Mouse (Mus musculus) gastrocnemius, postnatal 14 days (tissue): ENCODE measurements around the gene Alpk1. TPM values are rescaled to one million over a fixed set of nuclear protein-coding genes. Genes with fewer than 3 reads are reported as not detected.

Source experiments
- DNase-seq: peaks from one replicate; pipeline ENCODE4 v3.0.0; 2021; ENCODE audit warnings: mixed read lengths
- intact Hi-C: fragments of 180-260 bp; cut with DNase I; formaldehyde crosslinking; loops from one replicate; pipeline ENCODE4 v1.15.1; 2025; ENCODE audit warnings: low total_unique reads
- total RNA-seq, 2 experiments: library from RNA; stranded (reverse); gene quantifications; 2 replicates each; pipeline ENCODE4 v1.2.3; 2021

Alpk1 gene
- total RNA-seq, 2 experiments from 2014 or later: 0.93 to 1.7 TPM

DNA sequence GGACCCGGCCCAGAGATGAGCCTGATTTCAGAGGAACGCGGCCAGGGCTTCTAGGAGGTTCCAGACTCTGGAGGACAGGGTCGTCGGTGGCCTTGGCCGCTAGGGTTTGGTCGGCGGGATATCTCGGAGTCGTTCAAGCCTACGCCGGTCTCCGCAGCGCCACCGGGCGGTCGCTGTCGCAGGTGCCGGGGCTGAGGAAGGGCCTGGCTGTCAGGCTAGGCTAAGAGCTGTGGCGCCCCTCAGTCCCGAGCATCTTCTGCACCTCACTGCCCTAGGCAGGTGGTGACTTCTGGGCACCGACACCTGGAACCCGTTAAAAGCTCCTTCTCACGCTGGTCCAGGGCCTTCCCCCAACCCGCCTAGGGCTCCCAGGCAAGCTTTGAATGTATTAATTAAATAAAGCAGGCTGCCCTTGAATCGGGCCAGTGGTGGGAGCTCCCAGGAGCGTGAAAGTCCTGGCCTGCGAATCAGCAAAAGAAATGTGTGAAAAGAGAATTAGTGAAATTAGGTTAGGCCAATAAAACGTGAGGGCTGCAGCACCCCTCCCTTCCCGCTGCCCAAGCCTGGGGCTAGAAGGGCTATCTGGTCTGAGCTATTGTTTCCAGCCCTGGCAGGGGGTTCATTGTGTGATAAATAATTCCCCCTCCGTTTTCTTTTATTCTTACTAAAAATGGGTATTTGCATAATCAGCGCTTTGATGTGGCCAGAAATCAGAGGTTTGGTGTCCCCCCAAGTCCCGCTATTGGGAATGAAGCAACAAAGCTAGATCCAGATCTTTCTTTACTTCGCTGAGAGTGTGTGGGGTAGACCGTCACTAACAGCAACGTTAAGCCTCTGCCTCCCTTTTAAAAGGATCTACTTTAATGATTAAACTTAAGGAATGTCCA lies 140.2 kb downstream of the Alpk1 start:
- intact Hi-C loops: no loop called here
- peak; percentile 40 for DNase-seq

DNA sequence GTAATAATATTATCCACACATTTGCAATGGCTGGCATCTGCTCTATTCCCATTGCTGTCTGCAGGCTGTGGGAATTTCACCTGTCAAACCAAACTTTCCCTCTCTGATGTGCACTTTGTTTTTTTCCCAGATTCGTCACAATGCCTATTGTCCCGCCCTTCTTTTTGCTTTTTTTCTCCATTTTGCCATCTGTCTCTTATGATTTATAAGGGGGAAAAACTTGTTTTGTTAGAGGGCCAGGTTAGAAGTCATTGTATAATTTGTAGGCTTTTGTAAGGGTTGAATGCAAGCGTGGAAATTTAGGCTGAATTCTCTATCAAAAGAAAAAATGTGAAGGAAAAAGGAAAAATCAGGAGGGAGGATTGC lies 145.4 kb downstream of the Alpk1 start:
- intact Hi-C loops: loop anchor here (5.0 kb wide), 1 partner anchor 312 kb away; no protein-coding TSS in a partner anchor
- DNase-seq: no peak

DNA sequence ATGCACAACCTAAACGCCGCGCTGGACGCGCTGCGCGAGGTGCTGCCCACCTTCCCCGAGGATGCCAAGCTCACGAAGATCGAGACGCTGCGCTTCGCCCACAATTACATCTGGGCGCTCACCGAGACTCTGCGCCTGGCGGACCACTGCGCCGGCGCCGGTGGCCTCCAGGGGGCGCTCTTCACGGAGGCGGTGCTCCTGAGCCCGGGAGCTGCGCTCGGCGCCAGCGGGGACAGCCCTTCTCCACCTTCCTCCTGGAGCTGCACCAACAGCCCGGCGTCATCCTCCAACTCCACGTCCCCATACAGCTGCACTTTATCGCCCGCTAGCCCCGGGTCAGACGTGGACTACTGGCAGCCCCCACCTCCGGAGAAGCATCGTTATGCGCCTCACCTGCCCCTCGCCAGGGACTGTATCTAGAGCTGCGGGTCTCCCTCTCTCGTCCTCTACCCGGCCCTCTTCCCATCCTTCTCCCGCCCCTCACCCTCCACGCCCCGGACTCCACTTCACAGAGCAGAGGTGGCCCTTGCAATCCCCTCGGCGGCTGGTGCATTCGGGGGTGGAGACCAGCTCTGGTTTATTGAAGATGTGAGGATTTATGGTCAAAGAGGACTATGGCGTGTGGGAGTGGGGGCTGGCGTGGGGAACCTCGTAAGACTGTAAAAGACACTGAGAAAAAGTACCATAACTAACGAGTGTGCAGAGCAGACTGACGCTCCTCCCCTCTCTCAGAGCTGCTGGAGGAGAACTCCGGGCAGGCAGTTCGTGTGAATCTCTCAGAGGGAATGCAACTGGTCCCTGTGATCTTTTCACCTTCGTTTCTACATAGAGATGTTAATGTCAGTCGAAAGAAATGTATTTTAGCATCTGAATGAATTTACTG lies 146.0 kb downstream of the Alpk1 start:
- intact Hi-C loops: loop anchor here (5.0 kb wide), 1 partner anchor 313 kb away; no protein-coding TSS in a partner anchor
- DNase-seq: peak; percentile 65

DNA sequence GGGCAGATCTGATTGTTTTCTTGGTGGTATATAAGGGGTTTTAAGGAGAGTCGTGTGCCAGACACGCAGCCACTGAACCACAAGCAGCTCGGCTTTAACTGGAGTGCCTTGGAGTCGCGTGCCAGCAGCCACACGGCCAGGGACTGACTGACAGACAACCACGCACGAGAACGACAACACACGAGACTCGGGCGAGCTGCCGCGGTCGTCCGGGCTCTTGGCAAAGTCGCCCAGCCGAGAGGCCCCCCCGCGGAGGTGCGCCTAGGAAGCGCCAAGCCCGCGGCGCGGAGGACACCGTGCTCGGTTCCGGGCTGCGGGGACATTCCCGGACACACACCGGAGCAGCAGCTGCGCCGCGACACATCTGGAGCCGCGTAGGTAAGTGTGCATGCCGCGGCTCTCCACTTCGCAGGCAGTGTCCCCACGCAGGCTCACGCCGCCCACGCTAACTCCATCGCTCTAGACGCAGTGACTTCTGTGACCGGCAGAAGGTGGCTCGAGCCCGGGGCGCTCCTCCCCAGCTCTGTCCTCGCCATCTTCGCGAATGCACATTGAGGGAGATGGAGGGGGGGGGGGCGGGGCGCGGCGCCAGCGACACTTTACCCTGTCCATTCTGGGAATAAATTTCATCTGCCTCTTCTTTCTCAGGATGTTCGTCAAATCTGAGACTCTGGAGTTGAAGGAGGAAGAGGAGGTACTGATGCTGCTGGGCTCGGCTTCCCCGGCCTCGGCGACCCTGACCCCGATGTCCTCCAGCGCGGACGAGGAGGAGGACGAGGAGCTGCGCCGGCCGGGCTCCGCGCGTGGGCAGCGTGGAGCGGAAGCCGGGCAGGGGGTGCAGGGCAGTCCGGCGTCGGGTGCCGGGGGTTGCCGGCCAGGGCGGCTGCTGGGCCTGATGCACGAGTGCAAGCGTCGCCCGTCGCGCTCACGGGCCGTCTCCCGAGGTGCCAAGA lies 147.0 kb downstream of the Alpk1 start, which contains the start of gene Neurog2:
Gene Neurog2, plus strand, starts transcription at position 56 of the 953 bp plus-strand sequence.
- no peak for DNase-seq
- intact Hi-C loops: loop anchor here (5.0 kb wide), 1 partner anchor 314 kb away; no protein-coding TSS in a partner anchor

- intact Hi-C loops: loop anchor here (5.0 kb wide), 1 partner anchor 315 kb away; no protein-coding TSS in a partner anchor
- no peak for DNase-seq
These were observed 147.8 kb downstream of the Alpk1 start for GRCm38 (mm10) chr3:127632531-127632930.

GRCm38 (mm10) chr3:127631582-127631981 lies 148.7 kb downstream of the Alpk1 start:
- no peak for DNase-seq
- intact Hi-C loops: loop anchor here (5.0 kb wide), 1 partner anchor 316 kb away; no protein-coding TSS in a partner anchor

DNA sequence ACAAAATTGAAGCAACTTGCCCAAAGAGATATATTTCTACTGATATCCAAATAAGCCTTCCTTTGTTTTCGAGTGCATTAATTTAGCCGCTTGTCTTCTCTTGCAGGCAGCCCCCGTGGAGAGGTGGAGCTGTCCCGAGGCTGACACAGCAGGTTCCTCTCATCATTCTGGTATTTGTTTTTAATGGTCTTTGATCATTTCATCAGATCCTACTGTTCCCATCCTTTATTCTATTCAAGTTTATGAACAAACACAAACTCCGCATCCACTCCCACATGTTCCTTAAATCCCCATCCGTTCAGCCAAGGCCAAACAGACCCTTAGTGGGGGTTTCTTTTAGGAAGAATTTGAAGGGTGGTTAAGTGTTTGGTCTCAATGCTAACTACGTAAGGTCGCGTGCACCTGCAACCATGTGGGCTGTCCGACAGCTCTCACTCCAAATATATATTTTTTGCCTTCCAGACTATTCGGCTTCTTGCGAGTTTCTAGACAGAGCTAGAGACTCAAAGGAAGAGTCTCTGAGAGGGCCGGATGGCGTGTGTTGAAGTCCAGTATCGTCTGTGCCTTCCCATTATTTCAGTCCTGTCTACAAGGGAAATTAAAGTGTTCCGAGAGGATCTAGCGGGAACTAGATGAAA lies 149.5 kb downstream of the Alpk1 start:
- intact Hi-C loops: loop anchor here (5.0 kb wide), 1 partner anchor 316 kb away; no protein-coding TSS in a partner anchor

GRCm38 (mm10) chr3:127630190-127630589 lies 150.1 kb downstream of the Alpk1 start:
- intact Hi-C loops: loop anchor here (5.0 kb wide), 1 partner anchor 317 kb away; no protein-coding TSS in a partner anchor
- DNase-seq: no peak

More for the DNA sequence above, 149.5 kb downstream of the Alpk1 start:
- no peak for DNase-seq

- intact Hi-C loops: loop anchor here (5.0 kb wide), 1 partner anchor 129 kb away; no protein-coding TSS in a partner anchor
These were observed 151.8 kb downstream of the Alpk1 start for GRCm38 (mm10) chr3:127628311-127629184.

GRCm38 (mm10) chr3:127627956-127628310 lies 152.4 kb downstream of the Alpk1 start:
- intact Hi-C loops: loop anchor here (5.0 kb wide), 1 partner anchor 129 kb away; no protein-coding TSS in a partner anchor
- no peak for DNase-seq

More at GRCm38 (mm10) chr3:127628311-127629184, 151.8 kb downstream of the Alpk1 start:
- no peak for DNase-seq

GRCm38 (mm10) chr3:127627151-127627955 lies 153.0 kb downstream of the Alpk1 start:
- no peak for DNase-seq
- intact Hi-C loops: loop anchor here (5.0 kb wide), 1 partner anchor 130 kb away; no protein-coding TSS in a partner anchor

- intact Hi-C loops: loop anchor here (5.0 kb wide), 1 partner anchor 131 kb away; no protein-coding TSS in a partner anchor
- DNase-seq: no peak
These were observed 153.8 kb downstream of the Alpk1 start for GRCm38 (mm10) chr3:127626524-127626923.

- DNase-seq: no peak
These were observed 154.5 kb downstream of the Alpk1 start for GRCm38 (mm10) chr3:127625701-127626399.

DNA sequence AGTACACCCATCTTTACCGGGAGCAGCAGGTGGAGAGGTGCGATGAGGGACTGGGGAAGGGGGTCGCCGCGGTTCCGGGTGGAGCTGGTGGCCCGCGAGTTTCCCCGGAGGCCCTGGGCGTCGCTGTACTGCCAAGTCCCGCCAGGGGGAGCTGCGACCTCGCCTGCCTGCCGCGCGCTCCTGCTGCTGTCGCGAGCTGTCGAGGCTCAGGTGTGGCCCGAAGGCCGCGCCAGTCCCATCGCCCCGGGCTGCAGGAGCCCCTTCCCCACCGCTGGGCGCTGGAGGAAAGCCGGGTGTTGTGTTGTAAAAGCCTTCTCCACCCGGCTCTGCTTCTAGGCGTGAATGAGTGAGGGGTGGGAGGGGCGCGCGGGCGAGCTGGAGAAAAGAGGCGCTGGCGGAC lies 155.0 kb downstream of the Alpk1 start:
- DNase-seq: peak; percentile 63
- intact Hi-C loops: loop anchor here (5.0 kb wide), 1 partner anchor 132 kb away; no protein-coding TSS in a partner anchor

More at GRCm38 (mm10) chr3:127625701-127626399, 154.5 kb downstream of the Alpk1 start:
- intact Hi-C loops: loop anchor here (5.0 kb wide), 1 partner anchor 131 kb away; no protein-coding TSS in a partner anchor
